Mouse (Mus musculus) midbrain, embryonic 12.5 days (tissue): ENCODE results near the gene Exoc6. TPM values are rescaled to one million over a fixed set of nuclear protein-coding genes. Genes with fewer than 3 reads are reported as not detected.
"Not testable (repeated sequence)": the region's sequence is repeated elsewhere in the genome, so short reads cannot be mapped to it uniquely, and the experiment has no call there.

Experiments used
- ATAC-seq: fragments of 200-750 bp; cut with Nextera tagmentation; 2 replicates; pipeline ENCODE4 v1.8.0; 2017; ENCODE audit warnings: low read depth, moderate TSS enrichment, moderate library complexity; ENCODE audit not compliant: low FRiP score
- H3K27ac ChIP-seq: fragments of 300-500 bp; sonication (generic); replicated peaks from 2 replicates; pipeline ENCODE4 v1.5.1; 2016; ENCODE audit warnings: mild to moderate bottlenecking
- H3K27me3 ChIP-seq: fragments of 300-500 bp; sonication (generic); 2 replicates; pipeline ENCODE4 v1.6.1; 2016; ENCODE audit warnings: mild to moderate bottlenecking
- H3K36me3 ChIP-seq: fragments of 300-500 bp; sonication (generic); 2 replicates; pipeline ENCODE4 v1.6.1; 2016
- H3K4me1 ChIP-seq: fragments of 300-500 bp; sonication (generic); 2 replicates; pipeline ENCODE4 v1.6.1; 2016
- H3K4me2 ChIP-seq: fragments of 300-500 bp; sonication (generic); replicated peaks from 2 replicates; pipeline ENCODE4 v1.6.1; 2016; ENCODE audit warnings: mild to moderate bottlenecking, moderate library complexity
- H3K4me3 ChIP-seq: fragments of 300-500 bp; sonication (generic); 2 replicates; pipeline ENCODE4 v1.5.1; 2016; ENCODE audit warnings: mild to moderate bottlenecking
- H3K9ac ChIP-seq: fragments of 300-500 bp; sonication (generic); replicated peaks from 2 replicates; pipeline ENCODE4 v1.6.1; 2016; ENCODE audit warnings: mild to moderate bottlenecking, moderate library complexity
- H3K9me3 ChIP-seq: fragments of 300-500 bp; sonication (generic); 2 replicates; pipeline ENCODE4 v1.6.1; 2016; ENCODE audit warnings: mild to moderate bottlenecking
- WGBS: fragments of 180-500 bp; shearing (Covaris S2); methylation state at CpG from one replicate; pipeline ENCODE4 v1.1.7; 2016; 5-methylcytosine and 5-hydroxymethylcytosine counted together
- polyA plus RNA-seq: library from polyadenylated mRNA; unstranded; fragments of >200 nt; fragmentation: Nextera tagmentation; extraction: Ambion mirVana; gene quantifications from 2 replicates; pipeline ENCODE4 v1.2.1, GENCODE M21; 2016

Exoc6 gene
- polyA plus RNA-seq, 1 experiment from 2014 or later = 8.7 TPM

DNA sequence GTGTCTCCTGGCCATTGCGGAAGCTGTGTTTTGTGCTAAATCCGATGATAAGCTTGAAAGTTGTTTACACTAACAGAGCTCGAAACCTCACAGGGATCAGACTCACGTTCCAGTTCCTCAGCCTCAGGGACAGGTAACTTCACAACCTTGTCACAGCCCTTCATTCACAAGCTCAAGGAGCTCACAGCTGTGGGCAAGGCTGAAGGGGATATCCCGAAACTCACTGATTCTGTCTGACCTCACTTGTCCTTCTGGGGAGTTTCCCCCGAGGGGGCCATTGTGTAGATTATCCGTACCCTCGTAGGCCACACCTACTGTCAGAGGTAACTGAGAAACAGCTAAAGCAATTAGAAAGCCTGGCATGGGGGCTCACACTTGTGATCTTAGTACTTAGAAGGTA lies 23.4 kb upstream of the Exoc6 start:
- 0 out of 2 replicates have a peak, but pooled peaks cover 4% of the 10 kb centered on the region for H3K27me3 ChIP-seq
- H3K36me3 ChIP-seq = no peaks in the 10 kb centered on the region
- no peaks in the 10 kb centered on the region for H3K9me3 ChIP-seq
- no peaks in the 10 kb centered on the region for H3K4me1 ChIP-seq
- no peak overlapping the region for H3K4me3 ChIP-seq
- no peak for ATAC-seq
- H3K27ac ChIP-seq = no peak overlapping the region
- no peak overlapping the region for H3K4me2 ChIP-seq
- 35% methylated on average over 8 of the region's 8 CpGs for WGBS
- no peak overlapping the region for H3K9ac ChIP-seq

DNA sequence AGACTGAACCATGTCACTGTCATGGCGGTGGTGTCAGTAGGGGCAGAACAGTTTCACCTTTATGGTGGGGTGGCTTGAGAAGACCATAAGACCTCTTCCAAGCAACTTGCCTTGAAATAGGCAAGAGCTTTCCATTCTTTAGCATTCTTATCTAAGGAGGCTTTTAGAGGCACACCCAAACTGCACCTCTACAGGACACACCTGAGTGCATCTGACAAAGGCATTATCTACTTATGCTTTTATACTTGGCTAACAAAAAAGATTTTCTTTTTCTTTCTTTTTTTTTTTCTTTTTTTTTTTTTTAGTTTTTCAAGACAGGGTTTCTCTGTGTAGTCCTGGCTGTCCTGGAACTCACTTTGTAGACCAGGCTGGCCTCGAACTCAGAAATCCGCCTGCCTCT lies 22.5 kb upstream of the Exoc6 start:
- not testable (repeated sequence) for H3K4me2 ChIP-seq, H3K4me3 ChIP-seq, H3K4me1 ChIP-seq, ATAC-seq, H3K9me3 ChIP-seq, H3K27me3 ChIP-seq, H3K27ac ChIP-seq, H3K36me3 ChIP-seq, H3K9ac ChIP-seq
- 96% methylated on average over 3 of the region's 3 CpGs for WGBS

DNA sequence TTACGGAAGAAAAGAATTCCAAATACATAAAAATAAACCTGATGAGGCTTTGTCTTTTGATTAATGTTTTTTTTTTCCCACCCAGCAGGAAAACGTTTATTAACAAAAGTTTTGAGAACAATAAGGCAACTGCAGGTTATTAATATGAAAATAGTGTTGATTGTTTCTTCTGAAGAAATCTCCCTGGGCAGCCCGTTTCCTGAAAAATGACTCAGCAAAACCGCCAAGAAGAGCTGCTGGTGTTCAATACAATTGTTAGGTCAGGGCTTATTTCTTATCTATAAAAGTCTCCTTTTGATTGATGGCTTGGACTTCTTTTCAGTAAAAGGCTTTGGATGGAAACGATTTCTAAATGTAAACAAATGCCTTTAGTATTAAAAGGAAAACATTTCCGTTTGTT lies 21.6 kb upstream of the Exoc6 start:
- Histone ChIP-seq H3K36me3 (no peaks in the 10 kb centered on the region), H3K9ac (no peak overlapping the region), H3K9me3 (no peaks in the 10 kb centered on the region), H3K4me3 (no peak overlapping the region), H3K4me2 (no peak overlapping the region), H3K27me3 (peaks cover 7% of the 10 kb centered on the region; the same call in 1 of the 2 replicates), H3K4me1 (no peaks in the 10 kb centered on the region), H3K27ac (no peak overlapping the region)
- 74% methylated on average over 6 of the region's 6 CpGs for WGBS
- ATAC-seq = no peak

DNA sequence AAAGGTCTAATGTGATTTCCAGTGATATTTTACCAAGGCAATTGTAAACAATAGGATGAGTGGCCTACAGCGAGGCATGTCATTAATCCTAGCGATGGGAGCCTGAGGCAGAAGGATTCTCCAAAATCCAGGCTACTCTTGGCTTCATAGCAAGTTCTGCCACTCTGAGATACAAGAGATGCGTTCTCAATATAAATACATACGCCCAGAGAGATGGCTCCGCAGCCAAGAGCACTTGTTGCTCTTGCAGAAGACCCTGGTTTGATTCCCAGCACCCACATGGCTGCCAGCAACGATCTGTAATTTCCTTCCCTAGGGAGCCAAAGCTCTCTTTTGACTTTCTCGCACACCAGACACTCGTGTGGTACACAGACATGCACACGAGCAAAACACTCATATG lies 20.9 kb upstream of the Exoc6 start:
- Histone ChIP-seq H3K9ac (no peak overlapping the region), H3K9me3 (no peaks in the 10 kb centered on the region), H3K4me2 (no peak overlapping the region), H3K27me3 (peaks cover 7% of the 10 kb centered on the region; the same call in 1 of the 2 replicates), H3K27ac (no peak overlapping the region), H3K36me3 (no peaks in the 10 kb centered on the region), H3K4me1 (no peaks in the 10 kb centered on the region), H3K4me3 (no peak overlapping the region)
- ATAC-seq = no peak
- WGBS = 90% methylated on average over 9 of the region's 9 CpGs

DNA sequence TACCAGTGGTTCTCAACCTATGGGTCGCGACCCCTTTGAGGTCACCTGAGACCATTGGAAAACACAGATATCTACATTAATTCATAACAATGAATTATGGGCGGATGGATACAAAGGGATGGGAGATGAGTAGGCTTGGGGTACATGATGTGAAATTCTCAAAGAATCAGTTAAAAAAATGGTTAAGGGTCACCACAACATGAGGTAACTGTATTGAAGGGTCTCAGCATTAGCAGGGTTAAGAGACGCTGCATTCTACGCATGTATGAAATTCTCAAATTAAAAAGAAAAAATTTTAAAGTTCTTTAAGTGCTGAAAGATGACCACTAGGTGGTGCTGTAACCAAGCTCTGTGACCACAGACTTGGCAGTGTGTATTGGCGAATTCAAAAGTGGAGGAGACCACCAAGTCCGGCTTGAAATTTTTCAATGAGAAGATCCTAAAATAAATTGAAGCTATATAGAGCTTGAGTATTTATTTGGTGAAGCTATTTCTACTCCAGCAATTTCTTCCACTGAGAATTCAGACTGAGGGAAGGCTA lies 20.2 kb upstream of the Exoc6 start:
- Histone ChIP-seq H3K9me3 (no peaks in the 10 kb centered on the region), H3K27me3 (peaks cover 7% of the 10 kb centered on the region; the same call in 1 of the 2 replicates), H3K36me3 (no peaks in the 10 kb centered on the region), H3K4me2 (no peak overlapping the region), H3K4me1 (no peaks in the 10 kb centered on the region), H3K9ac (no peak overlapping the region), H3K27ac (no peak overlapping the region), H3K4me3 (no peak overlapping the region)
- 50% methylated on average over 7 of the region's 7 CpGs for WGBS
- ATAC-seq = no peak

DNA sequence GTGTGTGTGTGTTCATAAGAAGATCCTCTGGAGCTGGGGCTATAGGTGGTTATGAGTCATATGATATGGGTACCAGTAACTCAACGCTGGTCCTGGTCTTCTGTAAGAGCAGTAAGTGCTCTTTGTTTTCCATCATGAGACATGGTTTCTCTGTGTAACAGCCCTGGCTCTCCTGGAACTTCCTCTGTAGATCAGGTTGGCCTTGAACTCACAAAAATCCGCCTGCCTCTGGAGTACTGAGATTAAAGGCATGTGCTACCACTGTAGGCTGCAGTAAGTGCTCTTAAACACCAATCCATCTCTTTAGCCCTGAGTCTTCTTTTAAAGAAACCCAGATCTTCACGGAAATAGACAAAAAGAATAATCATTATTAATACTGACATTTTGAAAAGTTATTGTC lies 19.6 kb upstream of the Exoc6 start:
- H3K9ac ChIP-seq = no peak overlapping the region
- H3K36me3 ChIP-seq = no peaks in the 10 kb centered on the region
- no peak overlapping the region for H3K4me3 ChIP-seq
- 85% methylated on average over 3 of the region's 3 CpGs for WGBS
- no peaks in the 10 kb centered on the region for H3K9me3 ChIP-seq
- peaks cover 7% of the 10 kb centered on the region; the same call in 1 of the 2 replicates for H3K27me3 ChIP-seq
- ATAC-seq = no peak
- H3K27ac ChIP-seq = no peak overlapping the region
- no peak overlapping the region for H3K4me2 ChIP-seq
- H3K4me1 ChIP-seq = no peaks in the 10 kb centered on the region

DNA sequence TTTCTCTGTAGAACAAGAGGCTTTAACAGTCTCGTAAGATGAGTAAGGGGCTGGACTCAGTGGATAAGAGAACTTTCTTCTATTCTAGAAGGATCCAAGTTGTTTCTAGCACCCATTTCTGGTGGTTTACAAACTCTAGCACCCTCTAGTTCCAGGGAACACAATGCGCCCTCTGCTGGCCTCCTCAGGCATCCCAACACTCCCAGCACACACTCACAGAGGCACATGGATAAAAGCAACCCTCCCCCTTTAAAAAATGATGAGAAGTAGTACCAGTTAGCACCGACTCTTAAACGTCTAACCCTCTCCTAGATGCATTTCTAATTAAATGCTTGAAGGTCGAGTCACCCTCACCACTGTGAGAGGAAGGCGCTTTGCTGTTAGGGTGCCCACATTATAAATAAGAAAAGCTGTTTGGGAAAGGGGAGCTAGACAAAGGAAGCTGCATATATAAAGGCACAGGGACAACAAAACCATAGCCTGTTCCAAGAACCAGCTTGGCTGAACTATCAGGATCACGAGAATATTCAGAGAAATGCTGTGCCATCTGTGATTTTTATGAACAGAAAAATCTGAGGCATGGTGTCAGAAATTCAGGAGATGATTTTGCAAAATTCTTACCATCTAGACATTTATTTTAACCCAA lies 18.9 kb upstream of the Exoc6 start:
- Histone ChIP-seq H3K4me3 (no peak overlapping the region), H3K4me2 (no peak overlapping the region), H3K27me3 (peaks cover 7% of the 10 kb centered on the region; the same call in 1 of the 2 replicates), H3K36me3 (no peaks in the 10 kb centered on the region), H3K4me1 (no peaks in the 10 kb centered on the region), H3K9ac (no peak overlapping the region), H3K9me3 (no peaks in the 10 kb centered on the region), H3K27ac (no peak overlapping the region)
- ATAC-seq = no peak
- 63% methylated on average over 7 of the region's 7 CpGs for WGBS

DNA sequence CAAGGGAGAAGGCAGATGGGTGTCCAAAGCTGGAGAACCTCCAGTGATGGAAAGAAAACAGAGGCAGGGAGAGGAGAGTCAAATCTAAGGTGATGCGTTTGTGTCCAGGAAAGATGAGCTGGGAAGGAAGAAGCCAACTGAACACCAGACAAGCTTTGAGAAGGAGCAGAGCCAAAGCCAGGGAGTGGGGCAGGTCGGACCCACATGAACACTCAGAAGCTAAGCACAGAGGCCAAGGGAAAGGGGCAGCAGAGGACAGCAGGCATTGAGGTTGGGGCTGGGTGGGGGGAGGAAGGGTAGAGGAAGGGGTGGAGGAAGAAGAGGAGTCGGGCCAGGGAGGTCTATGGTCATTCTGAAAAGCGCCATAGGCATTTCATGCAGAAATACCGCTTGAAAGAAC lies 17.0 kb upstream of the Exoc6 start:
- Histone ChIP-seq H3K4me2 (no peak overlapping the region), H3K4me3 (no peak overlapping the region), H3K36me3 (no peaks in the 10 kb centered on the region), H3K4me1 (no peaks in the 10 kb centered on the region), H3K9ac (no peak overlapping the region), H3K9me3 (no peaks in the 10 kb centered on the region), H3K27ac (no peak overlapping the region), H3K27me3 (peaks cover 10% of the 10 kb centered on the region; the same call in 1 of the 2 replicates)
- ATAC-seq = no peak
- 85% methylated on average over 5 of the region's 5 CpGs for WGBS

DNA sequence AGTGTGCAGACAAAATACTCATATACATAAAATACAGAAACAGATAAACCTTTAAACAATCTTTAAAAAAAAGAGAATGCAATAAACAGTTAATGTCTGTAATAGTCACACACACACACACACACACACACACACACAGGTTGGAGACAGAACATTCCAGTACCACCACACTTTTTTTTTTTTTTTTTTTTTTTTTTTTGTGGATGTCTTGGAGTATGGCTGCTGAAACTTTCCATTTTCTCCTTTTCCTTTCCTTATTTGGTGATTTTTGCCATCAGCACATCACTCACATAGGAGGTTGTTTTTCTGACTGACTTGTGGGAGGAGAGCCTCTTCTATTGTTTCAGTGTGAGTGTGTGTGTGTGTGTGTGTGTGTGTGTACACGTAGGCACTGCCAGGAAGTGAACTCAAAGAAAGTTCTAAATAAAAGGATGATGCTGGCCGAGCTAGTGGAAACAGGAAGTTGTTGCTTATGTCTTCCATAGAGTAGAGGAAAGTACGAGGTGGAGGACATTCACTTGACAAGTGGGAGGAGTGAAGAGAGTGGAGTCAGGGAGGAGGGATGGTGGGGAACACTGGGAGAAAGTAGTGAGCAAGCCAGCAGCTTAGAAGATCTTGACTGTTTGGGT lies 15.4 kb upstream of the Exoc6 start:
- Histone ChIP-seq H3K27me3 (peaks cover 11% of the 10 kb centered on the region; the same call in 1 of the 2 replicates), H3K4me2 (no peak overlapping the region), H3K9ac (no peak overlapping the region), H3K27ac (no peak overlapping the region), H3K4me1 (no peaks in the 10 kb centered on the region), H3K4me3 (no peak overlapping the region), H3K9me3 (no peaks in the 10 kb centered on the region), H3K36me3 (no peaks in the 10 kb centered on the region)
- 68% methylated on average over 3 of the region's 3 CpGs for WGBS
- ATAC-seq = no peak

DNA sequence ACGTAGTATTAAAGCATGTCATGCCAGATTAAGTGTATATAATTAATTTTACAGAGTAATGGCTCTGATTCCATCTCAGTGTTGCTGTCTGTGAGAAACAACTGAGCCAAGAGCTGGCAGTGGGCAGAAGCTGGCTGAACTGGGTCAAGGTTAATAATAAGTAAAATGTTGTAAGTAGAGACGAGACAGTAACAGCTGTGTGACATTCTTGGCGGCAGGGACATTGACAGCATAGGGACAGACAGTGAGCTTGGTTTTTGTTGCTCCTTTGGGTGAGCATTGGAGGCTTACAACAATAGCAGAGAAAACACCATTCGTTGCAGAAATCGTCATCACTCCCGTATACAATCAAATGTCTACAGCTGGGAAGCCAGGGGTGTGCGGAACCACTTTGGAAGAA lies 13.8 kb upstream of the Exoc6 start:
- H3K4me1 ChIP-seq = no peaks in the 10 kb centered on the region
- no peak overlapping the region for H3K9ac ChIP-seq
- H3K27me3 ChIP-seq = peaks cover 8% of the 10 kb centered on the region; the same call in 1 of the 2 replicates
- WGBS = 92% methylated on average over 7 of the region's 7 CpGs
- H3K4me2 ChIP-seq = no peak overlapping the region
- no peak for ATAC-seq
- no peaks in the 10 kb centered on the region for H3K9me3 ChIP-seq
- no peaks in the 10 kb centered on the region for H3K36me3 ChIP-seq
- no peak overlapping the region for H3K4me3 ChIP-seq
- no peak overlapping the region for H3K27ac ChIP-seq

DNA sequence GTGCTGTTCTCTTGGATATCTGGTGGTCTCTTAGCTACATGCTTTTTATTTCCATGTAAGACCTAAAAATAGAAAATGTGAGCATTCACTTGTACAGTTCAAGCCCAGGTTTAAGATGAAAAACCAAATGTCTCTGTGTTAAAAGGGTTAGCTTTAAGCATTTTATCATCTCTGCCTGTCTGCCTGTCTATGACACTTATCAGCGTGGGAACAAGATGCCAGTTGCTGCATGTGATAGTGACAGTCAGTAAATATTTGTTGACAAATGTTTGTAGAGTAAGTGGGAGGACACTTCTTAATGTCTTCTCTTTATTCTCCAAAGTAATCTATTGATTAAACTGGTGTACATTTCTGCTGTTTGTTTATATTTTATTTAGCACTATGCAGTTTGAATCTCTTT lies 12.5 kb upstream of the Exoc6 start:
- H3K9me3 ChIP-seq = no peaks in the 10 kb centered on the region
- no peak overlapping the region for H3K4me3 ChIP-seq
- no peak for ATAC-seq
- H3K27ac ChIP-seq = no peak overlapping the region
- H3K36me3 ChIP-seq = no peaks in the 10 kb centered on the region
- 80% methylated on average over 1 of the region's 1 CpGs for WGBS
- no peak overlapping the region for H3K4me2 ChIP-seq
- H3K9ac ChIP-seq = no peak overlapping the region
- H3K27me3 ChIP-seq = peaks cover 7% of the 10 kb centered on the region; the same call in 1 of the 2 replicates
- no peaks in the 10 kb centered on the region for H3K4me1 ChIP-seq

DNA sequence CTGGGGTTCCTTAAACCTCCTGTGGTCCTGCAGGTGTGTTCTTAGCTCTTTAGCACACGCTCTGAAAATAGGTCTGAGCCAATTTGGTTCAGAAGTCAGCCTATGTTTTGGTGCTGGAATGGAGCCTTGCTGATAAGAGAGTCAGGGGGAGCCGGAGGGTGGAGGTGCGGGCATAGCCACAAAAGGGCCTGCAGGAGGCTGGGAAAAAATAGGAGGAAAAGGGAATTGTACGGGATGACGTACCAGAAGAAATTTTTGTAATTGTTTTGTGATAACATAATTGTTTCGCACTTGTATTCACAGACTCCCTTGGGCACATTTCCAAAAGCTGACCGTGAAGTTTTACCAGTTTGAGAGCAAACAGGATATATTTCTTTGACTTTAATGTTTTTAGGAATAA lies 10.0 kb upstream of the Exoc6 start:
- peaks cover 11% of the 10 kb centered on the region; the same call in 1 of the 2 replicates for H3K27me3 ChIP-seq
- no peak for ATAC-seq

More for the DNA sequence above, 10.0 kb upstream of the Exoc6 start:
- Histone ChIP-seq H3K27ac (no peak overlapping the region), H3K9me3 (no peaks in the 10 kb centered on the region), H3K4me1 (no peaks in the 10 kb centered on the region), H3K4me2 (no peak overlapping the region), H3K9ac (no peak overlapping the region), H3K36me3 (no peaks in the 10 kb centered on the region), H3K4me3 (no peak overlapping the region)
- 79% methylated on average over 7 of the region's 7 CpGs for WGBS
